Mouse (Mus musculus) left cerebral cortex, postnatal 10 days (tissue): ENCODE data around the gene Eif1. TPM values are rescaled to one million over a fixed set of nuclear protein-coding genes. Genes with fewer than 3 reads are reported as not detected.
"Not testable (repeated sequence)": the region's sequence is repeated elsewhere in the genome, so short reads cannot be mapped to it uniquely, and the experiment has no call there.

Source experiments
- DNase-seq, 2 experiments: peaks; one replicate each; pipeline ENCODE4 v3.0.0; 2021 to 2022; ENCODE audit warnings: low spot score in 2 of 2, mixed read lengths in 1 of 2; ENCODE audit errors: extremely low spot score in 1 of 2
- intact Hi-C: fragments of 180-260 bp; cut with DNase I; formaldehyde crosslinking; loops from one replicate; pipeline ENCODE4 v1.15.1; 2025
- total RNA-seq, 2 experiments: library from RNA; stranded (reverse); gene quantifications; 2 replicates each; pipeline ENCODE4 v1.2.3; 2021

Eif1 gene
- total RNA-seq, 2 experiments from 2014 or later: 770 to 774 TPM

DNA sequence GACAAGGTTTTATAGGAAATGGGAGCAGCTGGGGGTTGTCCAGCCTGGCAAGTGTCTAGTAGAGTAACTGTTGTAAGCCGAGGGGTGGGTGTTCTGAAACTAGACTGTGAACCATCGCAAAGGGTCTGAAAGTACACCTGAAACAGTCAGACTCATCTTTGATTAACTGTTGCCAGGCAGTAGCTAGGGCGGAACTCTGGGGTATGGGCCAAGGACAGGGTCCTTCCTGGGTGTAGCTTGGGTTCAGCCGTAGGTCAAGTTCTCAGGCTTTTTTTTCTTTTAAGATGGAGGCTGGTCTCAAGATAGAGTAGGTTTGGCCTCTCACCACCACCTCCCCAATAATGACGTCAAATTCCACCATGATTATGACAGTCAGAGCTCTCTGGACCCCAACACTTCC is 11.8 kb upstream of the Eif1 start:
- intact Hi-C loops: no loop called here
- DNase-seq: no peak

DNA sequence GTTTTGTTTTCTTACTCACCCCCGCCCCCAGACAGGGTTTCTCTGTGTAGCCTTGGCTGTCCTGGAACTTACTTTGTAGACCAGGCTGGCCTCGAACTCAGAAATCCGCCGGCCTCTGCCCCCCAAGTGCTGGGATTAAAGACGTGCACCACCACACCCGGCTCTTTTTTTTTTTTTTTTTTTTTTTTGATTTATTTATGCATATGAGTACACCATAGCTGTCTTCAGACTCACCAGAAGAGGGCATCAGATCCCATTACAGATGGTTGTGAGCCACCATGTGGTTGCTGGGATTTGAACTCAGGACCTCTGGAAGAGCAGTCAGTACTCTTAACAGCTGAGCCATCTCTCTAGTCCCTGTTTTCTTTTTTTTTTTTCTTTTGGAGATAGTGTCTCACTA is 11.0 kb upstream of the Eif1 start:
- intact Hi-C loops, DNase-seq: not testable (repeated sequence)

DNA sequence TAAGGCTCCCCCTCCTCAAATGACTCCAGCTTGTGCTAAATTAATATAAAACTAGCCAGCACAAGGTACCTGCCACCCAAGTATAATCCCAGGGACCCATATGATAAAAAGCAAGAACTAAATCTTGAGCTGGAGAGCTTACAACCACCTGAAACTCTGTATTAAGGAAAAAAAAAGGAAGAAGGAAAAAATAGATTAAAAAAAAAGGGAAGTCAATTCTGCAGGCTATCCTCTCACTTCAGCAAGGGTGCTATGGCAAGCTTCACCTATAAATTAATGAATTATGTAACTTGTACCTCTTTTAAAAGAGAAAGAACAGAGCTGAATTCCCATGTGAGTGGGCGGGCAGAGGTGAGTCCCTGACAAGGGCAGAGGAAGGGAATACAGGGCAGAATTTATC is 8.0 kb upstream of the Eif1 start:
- no peak for DNase-seq
- intact Hi-C loops: no loop called here

DNA sequence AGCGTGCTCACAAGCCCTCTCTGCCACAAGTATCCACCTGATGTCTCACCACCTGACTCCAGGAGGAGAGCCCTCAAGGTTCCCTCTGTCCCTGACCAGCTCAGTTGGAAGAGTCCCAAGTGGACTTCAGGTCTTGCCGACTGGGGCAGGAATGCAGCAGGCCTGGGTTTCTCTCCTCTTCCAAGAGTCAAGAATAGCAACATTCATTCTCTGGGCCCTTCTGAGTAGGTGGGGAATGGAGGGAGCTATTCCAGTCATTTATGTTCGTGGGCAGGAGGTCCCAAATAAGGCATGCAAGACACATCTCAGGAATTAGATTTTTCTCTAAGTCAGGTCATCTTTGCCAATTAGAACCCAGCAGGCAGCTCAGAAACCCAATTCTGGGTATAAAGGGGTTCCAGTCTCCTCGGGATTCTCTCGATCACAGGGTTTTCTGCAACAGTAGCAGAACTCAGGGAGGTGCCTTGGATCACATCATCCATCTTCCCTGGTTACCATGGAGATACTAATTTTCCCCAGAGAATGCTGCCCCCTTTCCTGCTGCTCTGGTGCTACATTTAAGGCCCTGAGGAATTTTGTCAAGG is 7.5 kb upstream of the Eif1 start:
- intact Hi-C loops: no loop called here
- DNase-seq: no peak

DNA sequence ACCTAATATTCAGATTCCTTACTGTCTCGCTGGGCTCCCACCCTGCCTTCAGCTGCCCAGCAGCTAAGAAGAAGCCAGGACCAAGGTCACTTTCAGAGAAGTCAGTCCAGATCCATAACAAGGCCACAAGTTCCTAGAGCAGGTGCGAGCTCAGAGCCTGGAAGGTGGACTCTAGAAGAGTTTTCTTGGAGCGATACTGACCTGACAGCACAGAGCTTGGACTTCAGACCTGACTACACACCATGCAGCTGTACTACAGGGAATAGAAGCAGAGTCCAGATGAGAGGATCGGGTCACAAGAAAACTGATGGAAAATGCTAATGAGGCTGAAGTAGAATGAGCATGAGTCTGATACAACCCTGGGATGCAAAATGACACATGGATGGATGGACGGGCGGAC is 6.3 kb upstream of the Eif1 start:
- intact Hi-C loops: no loop called here
- no peak for DNase-seq

DNA sequence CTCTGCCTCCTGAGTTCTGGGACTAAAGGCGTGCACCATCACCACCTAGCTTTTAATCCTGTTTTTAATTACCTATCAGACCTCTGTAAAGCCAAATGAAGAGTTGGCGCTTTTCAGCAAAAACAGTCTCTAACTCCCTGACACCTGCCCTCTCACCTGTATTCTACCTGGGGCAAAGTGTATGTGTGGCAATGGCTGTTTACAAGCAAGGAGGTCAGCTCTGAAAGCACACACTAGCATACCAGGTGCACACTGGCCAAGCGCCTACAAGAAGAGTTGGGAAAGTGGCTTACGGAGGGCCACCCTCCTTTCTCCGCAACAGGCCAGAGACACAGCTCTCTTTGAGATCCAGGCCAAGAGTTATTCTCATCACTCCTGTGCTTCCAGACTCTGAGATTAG is 4.2 kb upstream of the Eif1 start:
- intact Hi-C loops: no loop called here
- DNase-seq: no peak

DNA sequence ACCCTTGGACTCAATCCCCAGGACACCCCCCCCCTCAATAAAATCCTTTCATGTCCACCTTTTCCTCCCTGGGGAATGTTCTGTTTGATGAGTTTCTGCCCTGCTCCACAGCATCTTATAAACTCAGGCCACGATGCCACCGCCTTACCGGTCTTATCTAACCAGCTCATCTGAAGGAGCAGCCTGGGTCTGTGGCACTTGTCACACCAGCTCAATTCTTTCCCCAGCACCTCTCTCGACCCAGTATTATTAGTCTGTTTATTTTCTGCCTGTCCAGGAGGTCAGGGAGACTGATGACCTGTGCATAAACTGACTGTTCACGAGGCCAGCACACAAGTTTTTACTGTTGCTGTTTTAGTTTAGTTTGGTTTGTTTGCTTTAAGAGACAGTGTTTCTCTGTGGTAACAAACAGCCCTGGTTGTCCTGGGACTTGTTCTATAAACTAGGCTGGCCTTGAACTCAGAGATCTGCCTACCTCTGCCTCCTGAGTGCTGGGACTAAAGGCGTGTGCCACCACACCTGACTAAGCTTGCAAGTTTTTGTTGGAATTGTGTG is 1.8 kb upstream of the Eif1 start:
- intact Hi-C loops: no loop called here
- no peak for DNase-seq

DNA sequence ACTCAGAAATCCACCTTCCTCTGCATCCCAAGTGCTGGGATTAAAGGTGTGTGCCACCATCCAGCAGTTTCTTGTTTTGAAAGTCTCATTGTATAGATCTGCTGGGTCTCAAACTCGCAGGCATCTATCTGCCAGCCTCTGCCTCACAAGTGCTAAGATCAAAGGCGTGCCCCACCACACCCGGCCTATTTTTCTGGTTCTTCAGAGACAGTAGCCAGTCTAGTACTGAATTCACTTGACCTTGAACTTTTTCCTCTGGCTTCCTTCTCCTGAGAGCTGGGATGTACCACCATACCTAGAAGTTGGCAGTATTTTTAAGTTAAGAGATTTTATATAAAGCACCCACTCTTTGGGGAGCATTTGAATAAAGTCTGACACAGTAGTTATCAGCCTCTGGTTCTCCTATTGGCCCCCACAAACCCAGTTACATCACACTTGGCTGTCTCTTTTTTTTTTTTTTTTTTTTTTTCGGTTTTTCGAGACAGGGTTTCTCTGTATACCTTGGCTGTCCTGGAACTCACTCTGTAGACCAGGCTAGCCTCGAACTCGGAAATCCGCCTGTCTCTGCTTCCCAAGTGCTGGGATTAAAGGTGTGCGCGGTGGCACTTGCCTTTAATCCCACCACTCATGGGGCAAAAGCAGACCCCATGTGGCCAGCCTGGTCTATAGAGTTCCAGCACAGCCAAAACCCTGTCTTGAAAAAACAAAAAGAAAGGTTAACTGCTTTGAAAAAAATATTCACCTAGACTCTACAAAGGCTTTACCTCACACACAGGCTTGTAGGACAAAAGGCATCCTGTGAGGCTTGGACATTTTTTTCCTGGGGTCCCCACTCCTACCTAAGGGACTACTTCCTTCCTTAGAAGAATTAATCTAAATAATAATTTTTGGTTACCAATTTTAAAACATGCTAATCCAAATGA is 895 bp upstream of the Eif1 start:
- intact Hi-C loops: no loop called here
- no peak for DNase-seq

DNA sequence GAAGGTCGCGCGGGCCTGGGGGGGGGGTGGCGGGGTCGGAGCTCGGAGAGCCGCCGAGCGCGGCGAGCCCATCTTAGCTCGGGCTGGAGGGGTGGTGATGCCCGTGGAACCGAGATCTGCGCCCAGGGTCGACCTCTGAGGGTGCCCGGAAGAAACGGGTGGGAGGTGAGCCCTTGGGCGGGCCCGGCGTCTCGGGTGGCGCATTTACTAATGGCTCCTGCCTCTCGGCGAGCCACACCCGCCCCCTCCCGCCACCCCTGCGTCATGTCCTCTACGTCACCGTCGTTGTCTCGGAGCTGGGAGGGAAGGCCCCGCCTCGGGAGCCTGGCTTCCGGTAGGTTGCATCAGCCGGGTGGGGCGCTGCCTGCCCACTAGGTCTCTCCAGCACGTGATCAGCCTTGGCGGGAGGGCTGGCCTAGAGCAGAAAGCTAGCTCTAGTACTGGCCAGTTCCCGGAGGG is 516 bp downstream of the Eif1 start:
- peak; percentile 89 to 98 for DNase-seq
- intact Hi-C loops: no loop called here

DNA sequence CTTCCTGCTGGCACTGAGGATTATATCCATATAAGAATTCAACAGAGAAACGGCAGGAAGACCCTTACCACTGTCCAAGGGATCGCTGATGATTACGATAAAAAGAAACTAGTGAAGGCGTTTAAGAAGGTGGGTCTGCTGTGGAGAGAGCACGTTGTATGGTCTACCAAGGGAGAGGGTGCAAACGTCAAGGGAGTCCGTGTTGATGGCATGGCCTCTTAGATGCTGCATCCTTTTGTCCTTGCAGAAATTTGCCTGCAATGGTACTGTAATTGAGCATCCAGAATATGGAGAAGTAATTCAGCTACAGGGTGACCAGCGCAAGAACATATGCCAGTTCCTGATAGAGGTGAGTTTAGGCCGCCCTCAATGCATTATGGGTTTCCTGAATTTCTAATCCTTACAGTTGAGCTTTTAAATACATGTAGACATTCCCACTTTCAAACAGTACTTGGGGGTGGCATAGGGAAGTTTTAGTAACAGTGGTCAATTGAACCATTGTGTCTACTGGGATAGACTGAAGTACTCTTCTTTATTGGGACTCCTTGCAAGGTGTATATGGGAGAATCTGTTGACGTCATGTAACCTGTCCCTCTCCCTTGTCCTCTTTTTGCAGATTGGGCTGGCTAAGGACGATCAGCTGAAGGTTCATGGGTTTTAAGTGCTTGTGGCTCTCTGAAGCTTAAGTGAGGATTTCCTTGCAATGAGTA is 1.2 kb downstream of the Eif1 start:
- DNase-seq, intact Hi-C loops: not testable (repeated sequence)

DNA sequence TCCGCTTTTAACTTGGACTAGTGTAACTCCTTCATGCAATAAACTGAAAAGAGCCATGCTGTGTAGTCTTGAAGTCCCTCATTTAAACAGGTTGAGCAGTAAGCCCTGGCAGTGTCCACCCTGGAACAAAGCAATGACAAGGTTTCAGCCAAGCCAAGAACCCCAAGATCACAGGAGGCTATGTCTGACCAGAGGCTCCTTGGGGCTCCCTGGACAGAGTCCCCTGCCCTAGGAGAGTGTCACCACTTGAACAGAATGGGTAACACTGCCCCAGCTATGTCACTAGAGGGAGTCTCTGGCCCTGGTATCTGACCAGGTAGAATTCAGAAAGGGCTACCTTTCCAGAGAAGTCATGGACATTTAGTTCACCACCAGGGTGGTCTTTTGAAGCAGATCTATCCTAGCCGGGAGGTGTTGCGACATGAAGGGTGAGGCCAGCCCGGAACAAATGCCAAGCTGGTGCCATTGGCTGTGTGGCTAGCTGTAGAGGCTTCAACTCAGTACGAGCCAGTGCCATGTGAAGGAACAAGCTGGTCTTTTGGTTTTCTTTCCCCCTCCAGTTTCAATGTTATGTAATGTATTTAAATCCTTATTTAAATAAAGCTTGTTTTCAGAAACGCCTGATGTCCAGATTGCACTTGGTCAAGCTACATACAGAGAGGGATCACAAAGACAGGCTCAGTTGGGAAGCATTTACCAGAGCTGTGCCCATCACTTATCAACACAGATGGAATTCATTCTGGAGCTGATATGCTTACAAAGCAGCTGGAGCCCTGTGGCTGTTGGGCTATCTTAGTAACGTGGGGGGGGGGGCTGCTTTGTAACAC is 2.0 kb downstream of the Eif1 start:
- intact Hi-C loops, DNase-seq: not testable (repeated sequence)

DNA sequence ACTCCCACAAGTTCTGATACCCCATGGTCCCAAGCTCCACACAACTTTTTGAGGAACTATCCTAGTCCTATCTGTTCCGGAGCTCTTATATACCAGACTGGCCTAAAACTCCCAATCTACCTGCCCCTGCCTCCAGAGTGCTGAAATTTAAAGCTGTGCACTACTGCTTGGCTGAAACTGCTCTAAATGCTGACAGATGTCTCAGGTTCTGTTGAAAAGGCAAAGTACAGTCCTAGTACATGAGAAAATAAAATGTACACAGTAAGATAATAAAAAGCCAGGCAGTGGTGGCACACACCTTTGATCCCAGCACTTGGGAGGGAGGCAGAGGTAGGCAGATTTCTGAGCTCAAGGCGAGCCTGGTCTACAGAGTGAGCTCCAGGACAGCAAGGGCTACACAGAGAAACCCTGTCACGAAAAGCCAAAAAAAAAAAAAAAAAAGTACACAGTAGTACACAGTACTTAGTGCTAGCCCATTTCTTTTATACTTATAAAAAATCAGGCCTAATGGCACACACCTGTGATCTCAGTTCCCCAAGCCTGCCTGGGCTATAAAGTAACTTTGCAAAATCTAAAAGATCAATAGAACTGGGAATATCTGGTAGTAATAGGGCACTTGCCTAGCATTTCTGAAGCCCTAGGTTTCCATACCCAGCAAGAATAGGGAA is 3.0 kb downstream of the Eif1 start:
- intact Hi-C loops: no loop called here
- no peak for DNase-seq

DNA sequence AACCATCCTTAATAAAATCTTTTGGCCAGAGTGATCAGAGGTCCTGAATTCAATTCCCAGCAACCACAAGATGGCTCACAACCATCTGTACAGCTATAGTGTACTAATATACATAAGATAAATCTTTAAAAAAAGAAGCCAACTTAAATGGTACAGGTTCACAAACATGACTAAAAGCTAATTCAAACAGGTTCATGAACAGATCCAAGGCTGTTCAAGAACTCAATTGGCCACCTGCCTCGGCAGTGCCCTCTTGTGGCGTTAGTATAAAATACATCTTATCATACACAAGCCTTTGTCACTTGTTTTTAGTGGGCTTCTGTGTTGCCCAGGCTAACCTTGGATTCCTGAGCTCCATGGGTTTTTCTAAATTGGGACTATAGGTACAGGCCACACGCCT is 3.9 kb downstream of the Eif1 start:
- peak in 1 of 2 experiments; percentile 62 for DNase-seq
- intact Hi-C loops: no loop called here

DNA sequence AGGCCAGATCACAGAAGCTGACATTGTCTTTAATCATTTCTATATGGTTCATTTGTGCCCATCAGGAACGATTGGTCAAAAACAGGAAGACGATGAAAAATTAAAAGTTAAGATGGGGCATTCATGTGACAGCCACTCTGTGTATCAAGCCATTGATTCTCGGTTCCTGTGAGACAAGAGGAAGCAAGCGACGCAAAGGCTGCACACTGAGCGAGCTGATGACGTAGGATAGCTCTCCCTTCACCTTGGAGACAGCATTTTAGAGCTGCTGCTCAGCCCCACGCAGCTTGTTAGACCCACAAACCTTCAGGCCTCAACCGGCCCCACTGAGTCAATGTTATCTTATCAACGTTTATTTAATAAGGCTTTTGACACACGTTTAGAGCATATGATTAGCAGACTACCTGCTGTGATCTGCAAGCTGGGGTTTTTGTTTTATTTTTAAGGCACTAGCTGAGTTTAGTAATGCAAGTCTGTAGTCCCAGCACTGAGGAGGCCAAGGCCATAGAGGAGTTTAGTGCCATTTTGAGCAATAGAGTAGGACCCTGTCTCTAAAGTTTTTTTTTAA is 5.5 kb downstream of the Eif1 start:
- no peak for DNase-seq
- intact Hi-C loops: no loop called here

DNA sequence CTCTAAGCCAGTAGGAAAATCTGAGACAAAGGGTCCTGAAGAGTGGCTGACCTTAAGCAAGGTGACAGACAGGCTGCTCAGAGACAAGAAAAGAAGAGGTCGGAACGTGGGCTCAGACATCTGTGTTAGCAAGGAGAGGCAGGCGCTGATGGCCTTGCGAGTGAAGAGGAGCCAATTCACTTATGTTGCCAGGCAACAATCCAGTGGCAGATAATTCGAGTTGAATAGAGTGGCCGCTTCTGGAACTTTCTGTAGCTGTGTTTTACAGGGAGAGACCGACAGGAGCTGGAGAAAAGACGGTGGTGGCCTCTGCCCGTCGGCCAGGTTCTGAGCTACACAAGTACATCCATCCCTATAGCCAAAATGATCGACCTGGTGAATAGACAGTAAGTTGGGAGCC is 7.6 kb downstream of the Eif1 start:
- intact Hi-C loops: no loop called here
- DNase-seq: no peak

DNA sequence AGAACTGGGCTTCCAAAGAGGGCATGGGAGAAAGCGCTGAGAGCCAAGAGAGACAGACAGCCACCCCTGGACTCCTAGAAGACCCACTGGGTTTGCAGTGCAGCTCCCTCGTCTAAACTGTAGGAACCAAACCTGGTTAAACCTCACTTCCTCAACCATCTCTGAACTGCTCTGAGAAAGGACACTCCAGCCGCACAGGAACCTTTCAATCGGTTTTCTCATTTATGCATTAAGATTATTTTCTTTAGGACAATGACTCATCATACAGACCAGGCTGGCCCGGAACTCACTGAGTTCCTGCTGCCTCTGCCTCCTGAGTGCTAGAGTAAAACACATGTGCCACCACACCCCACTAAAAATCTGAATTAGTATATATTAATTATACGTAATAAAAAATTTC is 8.1 kb downstream of the Eif1 start:
- no peak for DNase-seq
- intact Hi-C loops: no loop called here

DNA sequence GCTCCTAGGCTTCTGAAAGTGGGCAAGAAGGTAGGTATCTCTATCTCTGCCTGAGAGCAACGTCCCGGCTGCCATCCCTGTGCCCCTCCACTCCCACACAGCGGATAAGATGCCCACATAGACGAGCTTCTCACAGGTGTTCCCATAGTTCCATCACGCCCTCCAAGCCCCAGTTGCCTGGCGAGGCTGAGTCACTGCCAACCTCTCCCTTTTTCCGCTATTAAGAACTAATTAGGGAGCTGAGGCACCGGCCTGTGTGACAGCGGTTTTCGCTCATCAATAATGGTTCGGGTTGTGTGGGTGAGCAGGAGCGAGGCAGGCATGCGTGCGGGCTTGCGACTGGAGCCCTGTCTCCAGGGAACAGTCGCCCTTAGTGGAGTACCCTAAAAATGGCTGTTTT is 10.6 kb downstream of the Eif1 start:
- no peak for DNase-seq
- intact Hi-C loops: no loop called here

DNA sequence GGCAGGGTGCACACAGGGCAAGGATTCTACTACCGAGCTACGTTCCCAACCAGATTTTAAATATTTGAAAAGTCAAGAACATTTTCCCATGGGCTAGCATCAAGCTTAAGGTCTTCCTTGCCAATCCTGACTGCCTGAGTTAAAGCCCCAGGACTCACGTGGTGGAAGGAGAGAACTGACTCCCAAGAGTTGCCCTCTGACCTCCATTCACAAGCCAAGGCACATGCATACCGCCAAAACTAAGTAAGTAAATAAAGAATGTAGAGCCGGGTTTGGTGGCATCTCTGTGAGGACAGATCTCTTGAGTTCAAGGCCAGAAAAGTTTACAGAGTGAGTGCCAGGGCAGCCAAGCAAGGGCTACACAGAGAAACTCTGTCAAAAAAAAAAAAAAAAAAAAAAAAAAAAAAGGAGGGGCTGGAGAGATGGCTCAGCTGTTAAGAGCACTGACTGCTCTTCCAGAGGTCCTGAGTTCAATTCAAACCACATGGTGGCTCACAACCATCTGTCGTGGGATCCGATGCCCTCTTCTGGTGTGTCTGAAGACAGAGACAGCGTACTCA is 11.2 kb downstream of the Eif1 start:
- intact Hi-C loops, DNase-seq: not testable (repeated sequence)
